Mouse (Mus musculus) CH12F3 (cell line): ENCODE results near the gene Cntfr.
"Not testable (repeated sequence)": the region's sequence is repeated elsewhere in the genome, so short reads cannot be mapped to it uniquely, and the experiment has no call there.

Experiments used
- in situ Hi-C: fragments of 300-500 bp; cut with MboI; formaldehyde crosslinking; loops from 2 replicates; pipeline ENCODE4 v1.14.3; 2020; ENCODE audit warnings: low sequenced_read_pairs

The Cntfr gene

GRCm38 (mm10) chr4:41710229-41710628, 13.3 kb upstream of the Cntfr start:
- in situ Hi-C loops, result no loop called here

GRCm38 (mm10) chr4:41708192-41708745, 11.4 kb upstream of the Cntfr start:
- in situ Hi-C loops, result no loop called here

GRCm38 (mm10) chr4:41707011-41707535, 10.2 kb upstream of the Cntfr start:
- in situ Hi-C loops, result no loop called here

GRCm38 (mm10) chr4:41705922-41706754, 9.2 kb upstream of the Cntfr start:
- in situ Hi-C loops, result no loop called here

GRCm38 (mm10) chr4:41704651-41705050, 7.8 kb upstream of the Cntfr start:
- in situ Hi-C loops, result no loop called here

GRCm38 (mm10) chr4:41702226-41702625, 5.3 kb upstream of the Cntfr start:
- in situ Hi-C loops, result not testable (repeated sequence)

GRCm38 (mm10) chr4:41700224-41700623, 3.3 kb upstream of the Cntfr start:
- in situ Hi-C loops, result not testable (repeated sequence)

GRCm38 (mm10) chr4:41699783-41700182, 2.9 kb upstream of the Cntfr start, which contains the start of gene Il11ra1:
Gene Il11ra1 (plus strand): TSS chr4:41699989.
- in situ Hi-C loops, result not testable (repeated sequence)

GRCm38 (mm10) chr4:41698421-41699016, 1.6 kb upstream of the Cntfr start:
- in situ Hi-C loops, result not testable (repeated sequence)

- in situ Hi-C loops, result not testable (repeated sequence)
Observed at GRCm38 (mm10) chr4:41696452-41696851, 437 bp downstream of the Cntfr start.

- in situ Hi-C loops, result not testable (repeated sequence)
Observed at GRCm38 (mm10) chr4:41695800-41696199, 1.1 kb downstream of the Cntfr start.

GRCm38 (mm10) chr4:41693511-41693910, 3.4 kb downstream of the Cntfr start:
- in situ Hi-C loops, result not testable (repeated sequence)

GRCm38 (mm10) chr4:41690014-41690413, 6.9 kb downstream of the Cntfr start:
- in situ Hi-C loops, result not testable (repeated sequence)

- in situ Hi-C loops, result not testable (repeated sequence)
Observed at GRCm38 (mm10) chr4:41688562-41688961, 8.3 kb downstream of the Cntfr start.

- in situ Hi-C loops, result not testable (repeated sequence)
Observed at GRCm38 (mm10) chr4:41685882-41686492, 10.9 kb downstream of the Cntfr start.

GRCm38 (mm10) chr4:41684931-41685453, 11.9 kb downstream of the Cntfr start:
- in situ Hi-C loops, result not testable (repeated sequence)

- in situ Hi-C loops, result not testable (repeated sequence)
Observed at GRCm38 (mm10) chr4:41684131-41684930, 12.6 kb downstream of the Cntfr start.

GRCm38 (mm10) chr4:41683303-41683702, 13.6 kb downstream of the Cntfr start:
- in situ Hi-C loops, result not testable (repeated sequence)

- in situ Hi-C loops, result no loop called here
Observed at GRCm38 (mm10) chr4:41682789-41683188, 14.1 kb downstream of the Cntfr start.

- in situ Hi-C loops, result no loop called here
Observed at GRCm38 (mm10) chr4:41681947-41682346, 14.9 kb downstream of the Cntfr start.
